Mouse (Mus musculus) spleen, adult 2 months (tissue): ENCODE measurements around the gene Pnpla3.

Source experiments
- CTCF ChIP-seq: fragments of 200-500 bp; IDR thresholded peaks from 2 replicates; pipeline ENCODE4 v1.5.1; 2011; ENCODE audit warnings: mild to moderate bottlenecking, inconsistent platforms; ENCODE audit not compliant: insufficient read depth, insufficient read length, insufficient replicate concordance; ENCODE audit errors: extremely low read depth
- POLR2A ChIP-seq: fragments of 200-500 bp; IDR thresholded peaks from 2 replicates; pipeline ENCODE4 v1.6.1; 2011; ENCODE audit warnings: low read depth, low read length, inconsistent platforms

DNA sequence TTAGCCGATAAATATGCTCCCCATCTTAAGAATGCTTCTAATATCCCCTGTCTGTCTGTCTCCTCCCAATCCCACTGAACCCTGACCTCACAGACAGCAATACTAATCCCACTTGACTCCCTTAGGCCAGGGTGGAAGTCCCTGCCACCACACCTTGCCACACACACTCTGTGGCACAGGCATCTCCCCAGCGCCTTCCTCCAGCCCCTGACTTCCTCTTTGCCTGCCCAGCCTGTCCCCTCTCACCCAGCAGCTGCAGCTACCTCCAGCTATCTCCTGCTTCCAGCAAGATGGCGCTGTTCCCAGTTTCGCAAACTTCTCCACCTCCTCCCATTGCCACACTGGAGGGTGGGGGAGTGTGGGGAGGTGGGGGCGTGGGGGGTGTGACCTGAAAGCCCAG is 40.8 kb upstream of the Pnpla3 start:
- TF ChIP-seq CTCF (no peak), POLR2A (no peak)
